Mouse (Mus musculus) spleen, adult 10 weeks (tissue): ENCODE results near the gene Tespa1. TPM values are rescaled to one million over a fixed set of nuclear protein-coding genes. Genes with fewer than 3 reads are reported as not detected.

Source experiments
- polyA plus RNA-seq: library from polyadenylated mRNA; stranded (reverse); fragments of 350-450 nt; fragmentation: Illumina TruSeq; extraction: RNeasy Lipid Tissue Mini Kit (QIAGEN cat#74804); gene quantifications from one replicate; pipeline ENCODE4 v1.2.3, GENCODE M21; 2015; ENCODE audit warnings: low replicate concordance; ENCODE audit not compliant: insufficient read depth

Tespa1 gene
- polyA plus RNA-seq: 108 TPM

GRCm38 (mm10) chr10:130322637-130323036 is at the start of gene Tespa1:
TSS of gene Tespa1 (plus strand) at chr10:130322870.

GRCm38 (mm10) chr10:130280066-130280465 is 42.6 kb upstream of the Tespa1 start, which contains the start of gene Neurod4:
TSS of gene Neurod4 (minus strand) at chr10:130280240.

GRCm38 (mm10) chr10:130394232-130394631 is 71.6 kb downstream of the Tespa1 start, which contains the start of gene Vmn2r84:
TSS of gene Vmn2r84 (minus strand) at chr10:130394332.

Other genes with a start within 250 kb of the Tespa1 start
- gene Olfr823, start 207.5 kb upstream of the Tespa1 start, polyA plus RNA-seq: not detected
- gene Olfr824, start 192.9 kb upstream of the Tespa1 start, polyA plus RNA-seq: not detected
- not detected for gene Olfr825, start 156.1 kb upstream of the Tespa1 start, polyA plus RNA-seq
- not detected for gene Olfr826, start 138.7 kb upstream of the Tespa1 start, polyA plus RNA-seq
- gene Olfr827, start 108.5 kb upstream of the Tespa1 start, polyA plus RNA-seq: not detected
- 1.4 TPM for gene Neurod4, start 42.6 kb upstream of the Tespa1 start, polyA plus RNA-seq
- not detected for gene Vmn2r84, start 71.5 kb downstream of the Tespa1 start, polyA plus RNA-seq
- gene Vmn2r85, start 106.8 kb downstream of the Tespa1 start, polyA plus RNA-seq: not detected
- not detected for gene Vmn2r86, start 133.2 kb downstream of the Tespa1 start, polyA plus RNA-seq
- gene Vmn2r87, start 174.5 kb downstream of the Tespa1 start, polyA plus RNA-seq: not detected